Mouse (Mus musculus): Measurements from ENCODE around the gene Ppp1r3c.

Gene Ppp1r3c

DNA sequence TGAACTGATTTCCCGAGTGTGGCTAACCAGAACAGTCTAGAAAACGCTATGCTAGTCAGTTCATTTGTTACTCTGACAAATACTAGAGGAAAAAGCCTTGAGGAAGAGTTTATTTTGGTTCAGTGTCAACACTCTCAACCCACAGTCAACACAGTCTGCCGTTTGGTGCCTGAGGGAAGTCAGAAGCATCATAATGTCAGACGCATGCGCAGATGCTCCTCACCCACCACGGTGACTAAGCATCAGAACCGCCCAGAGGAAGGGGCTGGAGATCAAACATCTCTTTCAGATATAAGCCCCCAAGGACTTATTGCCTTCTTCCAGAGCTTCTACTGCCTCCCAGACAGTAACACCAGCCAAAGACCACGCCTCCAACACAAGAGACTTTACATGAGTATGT lies 15.3 kb downstream of the Ppp1r3c start:
- in situ Hi-C loops (cut with MboI, MseI) = no loop called here

DNA sequence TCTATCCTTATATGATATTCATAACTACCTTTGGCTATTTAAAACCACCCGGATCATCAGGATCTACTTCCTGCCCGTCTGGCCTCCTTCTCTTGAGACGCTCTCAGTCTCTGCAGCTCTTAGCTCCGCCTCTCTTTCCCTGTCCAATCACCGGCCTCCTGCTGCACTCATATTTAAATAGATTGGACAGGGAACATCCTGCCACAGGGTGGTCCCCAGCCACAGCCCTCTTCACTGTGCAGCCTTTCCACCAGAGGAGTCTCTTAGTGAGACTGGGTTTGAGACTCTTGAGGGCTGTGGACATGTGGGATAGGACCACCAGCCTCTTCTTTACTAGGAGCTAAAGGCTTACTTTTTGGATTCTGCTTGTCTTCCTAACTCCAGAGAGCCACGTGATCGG lies 20.2 kb downstream of the Ppp1r3c start:
- in situ Hi-C loops (cut with MboI, MseI) = no loop called here

DNA sequence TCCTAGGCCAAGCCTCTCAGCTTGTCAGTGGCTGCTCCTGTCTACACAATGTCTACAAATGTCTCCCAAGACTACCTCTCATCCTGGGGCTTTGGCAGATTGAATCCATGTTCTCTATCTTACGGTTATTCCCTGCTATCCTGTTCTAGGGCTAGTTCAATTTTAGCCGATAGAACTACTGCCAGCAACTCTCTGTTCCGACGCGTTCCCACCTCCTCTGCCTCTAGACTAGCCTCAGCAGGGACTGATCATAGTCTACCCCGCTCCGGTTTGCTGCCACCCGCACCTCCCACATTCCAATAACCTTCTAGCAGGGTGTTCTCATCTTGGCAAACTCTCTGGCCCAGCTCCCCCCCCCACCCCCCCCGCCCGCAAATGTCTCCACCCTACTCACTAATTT lies 20.9 kb downstream of the Ppp1r3c start:
- in situ Hi-C loops (cut with MboI, MseI) = no loop called here

DNA sequence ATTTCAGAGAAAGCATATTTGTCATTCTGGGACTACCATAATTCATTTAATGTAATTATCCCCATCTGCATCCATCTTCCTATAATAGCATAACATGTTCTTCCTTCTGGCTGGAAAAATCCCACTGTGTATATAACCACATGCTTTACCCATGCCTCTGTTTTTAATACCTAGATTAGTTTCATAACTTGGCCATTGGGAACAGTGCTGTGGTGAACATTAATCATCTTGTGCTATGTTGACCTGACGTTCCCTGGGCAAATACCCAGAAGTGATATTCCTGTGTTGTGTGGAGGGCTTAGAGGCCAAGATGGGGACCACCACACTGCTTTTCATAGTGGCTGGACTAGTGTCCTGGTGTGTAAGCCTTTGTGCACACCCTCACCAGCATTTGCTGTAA lies 22.0 kb downstream of the Ppp1r3c start:
- in situ Hi-C loops (cut with MboI, MseI) = no loop called here

DNA sequence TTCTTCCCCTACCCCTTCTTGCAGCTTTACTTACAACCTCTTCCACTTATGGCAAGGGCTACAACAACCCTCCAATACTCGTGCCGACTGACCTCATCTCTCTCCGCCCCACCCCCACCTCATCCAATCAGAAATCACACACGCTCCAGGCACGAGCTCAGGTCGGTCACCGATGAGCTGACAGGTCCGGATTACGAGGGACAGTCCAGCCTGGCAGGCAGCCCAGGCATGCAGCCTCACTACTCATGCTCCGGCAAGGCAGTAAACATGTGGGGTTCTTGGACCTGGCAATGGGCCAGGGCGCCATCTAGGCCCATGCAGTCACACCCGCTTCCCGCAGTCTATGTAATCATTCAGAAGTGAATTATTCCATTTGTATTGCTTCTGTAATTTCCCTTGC lies 23.4 kb downstream of the Ppp1r3c start:
- in situ Hi-C loops (cut with MboI, MseI) = no loop called here

DNA sequence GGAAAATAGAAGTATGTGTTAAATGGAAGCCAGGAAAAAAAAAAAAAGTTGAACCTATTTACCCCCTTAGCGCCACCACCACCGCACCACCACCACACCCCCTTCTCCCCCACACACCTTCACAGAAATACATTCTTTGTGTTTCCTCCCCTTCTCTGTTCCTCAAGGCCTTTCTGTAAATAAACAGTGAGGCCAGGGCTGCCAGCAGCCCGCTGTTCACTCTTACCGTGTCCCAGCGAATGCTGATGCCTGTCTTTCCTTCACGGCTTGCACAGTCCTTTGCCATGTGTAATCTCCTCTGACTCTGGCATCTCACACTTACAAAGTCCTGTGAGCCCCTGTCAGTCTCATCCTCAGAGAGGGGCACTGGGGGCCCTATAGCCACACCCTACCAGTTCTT lies 30.3 kb downstream of the Ppp1r3c start:
- in situ Hi-C loops (cut with MboI, MseI) = loop anchor here in 1 of 2 experiments (10.0 kb wide), 1 partner anchor 981 kb away; no protein-coding TSS in a partner anchor

DNA sequence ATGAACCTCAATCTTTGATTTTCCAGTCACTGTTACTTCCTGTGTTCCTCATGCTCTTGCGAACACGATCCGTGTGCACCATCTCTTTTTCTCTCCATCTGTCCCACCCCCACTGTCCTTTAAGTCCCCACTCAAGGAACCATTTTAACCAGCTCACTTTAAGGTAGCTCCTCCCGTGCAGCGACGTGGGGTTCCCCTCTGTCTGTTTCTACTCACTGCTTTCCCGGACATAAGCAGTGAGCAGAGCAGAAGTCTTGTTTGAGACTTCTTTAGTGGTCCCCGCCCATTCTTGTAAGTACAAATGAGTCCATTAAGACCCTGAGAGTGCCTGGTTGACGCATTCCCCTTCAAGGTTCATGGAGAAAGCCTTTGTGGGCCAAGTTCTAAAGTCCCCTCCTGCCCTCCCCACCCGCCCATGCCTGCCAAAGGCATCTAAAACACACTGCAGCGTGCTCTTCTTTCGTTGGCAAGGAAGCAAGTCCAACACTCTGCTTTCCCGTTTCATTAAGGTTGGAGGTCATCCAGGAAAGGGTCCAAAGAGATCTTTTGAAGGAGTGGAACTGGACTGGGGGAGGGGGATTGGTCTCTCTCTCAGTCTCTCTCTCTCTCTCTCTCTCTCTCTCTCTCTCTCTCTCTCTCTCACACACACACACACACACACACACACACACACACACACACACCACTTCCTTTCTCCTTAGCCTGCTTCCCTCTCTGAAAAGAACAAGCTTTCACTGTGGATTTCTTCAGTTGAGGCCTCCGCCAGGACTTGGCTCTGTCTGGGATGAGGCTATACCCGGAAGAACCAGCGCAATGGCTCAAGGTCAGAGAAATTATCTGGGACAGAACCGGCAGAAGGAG lies 30.9 kb downstream of the Ppp1r3c start:
- in situ Hi-C loops (cut with MboI, MseI) = loop anchor here in 1 of 2 experiments (10.0 kb wide), 1 partner anchor 981 kb away; no protein-coding TSS in a partner anchor

DNA sequence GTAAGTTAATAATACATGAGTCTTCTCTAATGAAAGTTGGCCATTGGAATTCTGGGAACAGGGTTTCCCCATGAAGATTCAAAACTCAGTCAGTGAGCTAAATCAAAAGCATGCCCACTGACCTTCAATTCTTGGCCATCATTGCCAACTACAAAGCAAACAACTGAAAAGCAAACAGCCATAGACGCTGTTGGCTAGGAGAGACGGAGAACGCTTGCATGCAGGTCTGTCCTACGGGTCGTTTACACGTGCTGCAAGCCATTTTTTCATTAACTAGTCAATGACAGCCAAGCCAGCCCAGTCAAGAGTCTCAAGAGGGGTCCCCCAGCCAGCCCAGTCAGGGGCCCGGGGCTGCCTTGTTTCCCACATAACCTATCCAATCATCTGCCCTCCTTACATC lies 31.7 kb downstream of the Ppp1r3c start:
- in situ Hi-C loops (cut with MboI, MseI) = loop anchor here in 1 of 2 experiments (10.0 kb wide), 1 partner anchor 980 kb away; no protein-coding TSS in a partner anchor

DNA sequence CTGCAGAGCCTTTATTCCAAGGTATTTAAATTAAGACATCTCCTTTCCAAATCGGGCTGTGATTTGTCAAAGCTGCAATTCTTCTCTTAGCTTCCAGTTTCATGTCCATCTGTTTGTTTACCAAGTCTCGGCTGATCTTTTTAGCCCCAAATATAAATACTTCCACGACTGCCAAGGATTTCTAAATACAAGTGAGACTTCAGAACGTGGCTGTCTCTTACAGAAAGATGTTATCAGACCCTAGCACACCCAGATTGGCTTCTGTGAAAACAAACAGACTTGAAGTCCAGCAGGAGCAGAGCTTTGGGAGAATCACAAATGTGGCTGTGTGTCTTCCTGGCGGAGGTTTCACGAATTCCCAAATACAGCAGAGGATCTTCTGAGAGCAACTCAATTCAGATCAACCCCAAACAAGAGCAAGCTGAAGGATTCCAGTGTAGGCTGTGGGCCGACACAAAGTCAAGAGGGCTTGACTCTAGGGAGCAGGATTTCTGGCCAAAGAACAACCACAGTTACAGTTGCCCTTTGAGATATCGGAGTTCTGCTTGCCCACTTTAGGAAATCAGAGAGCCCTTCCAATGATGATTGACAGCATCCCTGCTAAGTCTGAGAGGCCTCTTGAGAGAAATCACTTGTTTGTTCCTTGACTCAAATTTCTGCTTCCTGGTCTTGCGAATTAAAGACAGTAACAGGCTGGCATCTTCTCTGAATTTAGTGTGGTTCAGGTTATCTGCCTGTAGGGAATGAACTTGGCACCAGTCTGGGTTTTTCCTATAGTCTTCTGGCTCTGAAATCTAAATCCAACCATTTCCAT lies 34.4 kb downstream of the Ppp1r3c start:
- in situ Hi-C loops (cut with MboI, MseI) = loop anchor here in 1 of 2 experiments (10.0 kb wide), 1 partner anchor 977 kb away; no protein-coding TSS in a partner anchor

DNA sequence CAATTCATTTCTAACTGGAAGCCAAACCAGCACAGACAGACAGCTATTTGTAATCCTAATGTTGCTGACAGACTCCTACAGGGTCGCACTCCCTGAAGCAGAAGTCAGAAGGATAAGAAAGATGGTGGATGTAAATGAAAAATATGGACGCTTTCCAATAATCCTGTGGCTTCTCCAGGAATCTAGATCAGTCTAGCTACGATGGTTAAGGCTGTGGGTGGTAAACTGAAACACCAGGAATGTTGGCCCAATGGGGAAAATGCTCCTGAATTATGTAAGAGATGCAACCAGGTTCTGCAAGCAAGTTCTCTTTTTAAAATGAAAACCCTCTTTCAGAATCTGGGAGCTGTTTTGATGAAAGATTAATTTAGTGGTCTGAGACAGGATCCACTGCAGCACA lies 35.1 kb downstream of the Ppp1r3c start:
- in situ Hi-C loops (cut with MboI, MseI) = loop anchor here in 1 of 2 experiments (10.0 kb wide), 1 partner anchor 977 kb away; no protein-coding TSS in a partner anchor

DNA sequence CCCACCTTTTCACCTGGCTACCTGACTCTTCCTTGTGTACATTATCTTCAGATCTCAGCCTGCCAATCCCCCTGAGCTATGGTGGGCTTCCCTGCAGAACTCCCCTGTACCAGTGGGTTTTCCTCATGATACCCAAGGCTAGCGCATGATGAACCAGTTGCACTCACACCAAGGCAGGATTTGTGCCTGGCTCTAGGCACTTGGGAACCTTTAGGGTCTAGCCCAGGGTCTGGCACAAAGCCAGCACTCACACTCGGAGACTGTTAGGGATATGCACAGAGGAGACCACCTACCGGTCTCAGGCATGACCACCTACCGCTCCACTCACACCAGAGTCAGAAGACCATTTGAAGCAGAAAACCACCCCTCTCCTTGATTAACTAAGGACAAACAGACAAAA lies 35.5 kb downstream of the Ppp1r3c start:
- in situ Hi-C loops (cut with MboI, MseI) = loop anchor here in 1 of 2 experiments (10.0 kb wide), 1 partner anchor 976 kb away; no protein-coding TSS in a partner anchor

DNA sequence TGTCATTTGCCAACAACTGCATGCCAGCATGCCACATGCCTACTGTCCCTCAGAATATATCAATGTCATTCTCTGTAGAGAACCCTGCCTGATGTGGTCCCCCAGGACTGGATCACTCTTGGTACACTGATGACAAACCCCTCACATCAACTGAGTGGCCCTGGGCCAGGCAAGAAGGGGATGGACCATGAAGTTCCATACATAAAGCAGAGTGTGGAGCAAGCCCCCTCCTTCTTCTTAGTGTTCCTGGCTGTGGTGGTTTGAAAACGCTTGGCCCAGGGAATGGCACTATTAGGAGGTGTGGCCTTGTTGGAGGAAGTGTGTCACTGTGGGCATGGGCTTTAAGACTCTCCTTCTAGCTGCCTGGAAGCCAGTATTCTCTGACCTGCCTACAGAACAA lies 37.3 kb downstream of the Ppp1r3c start:
- in situ Hi-C loops (cut with MboI, MseI) = no loop called here

DNA sequence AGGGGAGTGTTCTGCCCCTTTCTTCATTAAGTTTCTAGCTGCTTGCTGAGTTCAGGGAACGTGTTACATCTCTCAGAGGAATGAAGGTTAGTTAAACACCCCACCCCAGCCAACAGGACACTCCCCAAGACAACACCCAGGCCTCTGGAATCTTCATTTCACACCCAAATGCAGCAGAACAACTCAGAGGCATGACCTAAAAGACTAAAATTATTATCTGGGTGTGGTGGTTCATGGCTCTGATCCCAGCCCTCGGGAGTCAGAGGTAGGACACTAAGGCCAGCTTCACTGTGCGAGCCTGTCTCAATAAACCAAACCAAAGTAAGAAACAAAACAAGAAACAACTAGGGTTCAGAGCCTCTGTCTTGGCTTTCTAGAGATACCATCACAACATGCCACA lies 38.3 kb downstream of the Ppp1r3c start:
- in situ Hi-C loops (cut with MboI, MseI) = no loop called here

DNA sequence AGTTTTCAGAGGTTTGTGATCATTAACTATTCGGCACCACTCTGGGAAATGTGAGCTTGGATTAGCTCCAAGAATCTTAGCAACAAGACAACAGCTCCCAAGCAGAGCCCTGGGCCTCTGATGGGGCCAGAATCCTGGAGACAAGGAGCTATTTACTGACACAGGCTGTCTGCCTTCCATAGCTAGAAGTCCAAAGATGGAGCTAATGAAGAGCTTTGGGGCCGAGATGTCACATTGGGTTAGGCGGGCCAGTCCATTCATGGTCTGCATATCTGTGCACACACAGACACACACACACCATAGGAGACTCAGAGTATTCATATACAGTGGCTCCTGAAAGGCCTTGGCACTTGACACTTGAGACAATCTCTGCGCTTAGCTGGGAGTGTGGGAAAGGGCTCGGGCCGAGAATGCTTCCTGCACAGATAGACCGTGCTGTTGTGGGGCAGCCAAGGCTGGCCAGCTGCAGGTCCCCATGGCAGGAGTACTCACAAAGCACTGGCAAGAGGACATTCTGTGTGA lies 39.8 kb downstream of the Ppp1r3c start:
- in situ Hi-C loops (cut with MboI, MseI) = no loop called here

DNA sequence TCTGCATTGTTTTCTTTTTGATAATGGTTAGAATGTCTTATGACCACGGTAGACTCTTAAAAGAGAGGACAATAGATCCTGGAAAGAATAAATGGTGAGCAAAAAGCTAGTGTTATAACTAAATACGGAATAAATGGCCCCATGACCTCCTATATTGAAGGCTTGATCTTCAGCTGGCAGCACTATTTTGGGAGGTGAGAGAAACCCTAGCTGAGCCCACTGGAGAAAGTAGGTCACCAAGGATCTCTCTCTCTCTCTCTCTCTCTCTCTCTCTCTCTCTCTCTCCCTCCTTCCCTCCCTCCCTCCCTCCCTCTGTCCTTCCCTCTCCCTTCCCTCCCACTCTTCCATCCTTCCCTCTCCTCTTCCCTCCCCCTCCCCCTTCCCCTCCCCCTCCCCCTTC lies 42.9 kb downstream of the Ppp1r3c start:
- in situ Hi-C loops (cut with MboI, MseI) = no loop called here

DNA sequence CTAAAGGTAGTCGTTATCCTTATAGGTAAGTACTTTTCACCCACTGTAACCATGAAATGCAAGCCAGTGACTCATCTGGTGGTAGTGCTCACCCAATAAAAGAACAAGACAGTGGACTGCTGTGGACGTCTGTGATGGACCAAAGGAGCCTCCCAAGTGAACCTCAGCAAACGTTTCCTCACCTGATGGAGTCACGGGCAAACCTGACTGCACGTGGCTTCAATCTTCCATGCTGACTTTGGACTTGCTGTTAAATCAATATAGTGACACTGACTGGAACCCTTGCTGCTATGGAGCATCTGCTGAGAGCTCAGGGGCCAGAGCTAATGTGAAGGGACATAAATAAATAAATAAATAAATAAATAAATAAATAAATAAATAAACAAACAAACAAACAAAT lies 44.5 kb downstream of the Ppp1r3c start:
- in situ Hi-C loops (cut with MboI, MseI) = no loop called here

DNA sequence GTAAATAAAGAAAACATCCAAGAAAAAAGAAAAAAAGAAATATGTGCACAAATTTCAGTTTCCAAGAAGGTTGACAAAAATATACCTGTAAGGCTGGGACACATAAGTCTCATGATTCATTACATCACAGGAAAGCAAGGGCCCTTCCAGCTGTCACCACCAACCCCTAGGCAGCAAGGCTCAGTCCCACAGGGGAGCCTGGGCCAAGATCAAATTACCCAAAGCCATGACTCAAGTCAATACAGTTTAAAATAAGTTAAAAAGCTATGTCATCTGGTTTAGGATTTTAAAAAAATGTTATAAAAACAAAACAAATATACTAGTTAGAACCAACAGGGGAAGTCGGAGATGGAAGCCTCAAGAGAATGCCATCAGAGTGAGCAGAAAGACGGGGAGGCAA lies 45.2 kb downstream of the Ppp1r3c start:
- in situ Hi-C loops (cut with MboI, MseI) = no loop called here

DNA sequence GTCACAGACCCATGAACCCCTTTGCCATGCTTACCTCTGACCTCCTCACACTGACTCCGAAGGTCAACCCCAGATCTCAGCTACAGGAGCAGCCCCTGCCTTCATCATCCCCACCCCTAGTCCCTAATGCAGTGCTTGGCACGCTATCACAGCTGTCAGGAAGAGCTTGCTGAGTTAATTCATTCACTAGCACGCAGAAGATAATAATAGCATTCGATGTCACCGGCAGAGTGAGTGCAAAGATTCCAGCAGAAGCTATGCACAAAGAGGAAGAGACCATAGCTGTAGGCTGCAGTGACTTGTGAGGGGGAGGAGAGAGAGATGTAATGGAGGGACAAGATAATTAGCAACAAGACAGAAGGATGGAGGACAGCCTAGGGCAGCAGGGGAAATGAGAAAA lies 47.2 kb downstream of the Ppp1r3c start:
- in situ Hi-C loops (cut with MboI, MseI) = no loop called here

DNA sequence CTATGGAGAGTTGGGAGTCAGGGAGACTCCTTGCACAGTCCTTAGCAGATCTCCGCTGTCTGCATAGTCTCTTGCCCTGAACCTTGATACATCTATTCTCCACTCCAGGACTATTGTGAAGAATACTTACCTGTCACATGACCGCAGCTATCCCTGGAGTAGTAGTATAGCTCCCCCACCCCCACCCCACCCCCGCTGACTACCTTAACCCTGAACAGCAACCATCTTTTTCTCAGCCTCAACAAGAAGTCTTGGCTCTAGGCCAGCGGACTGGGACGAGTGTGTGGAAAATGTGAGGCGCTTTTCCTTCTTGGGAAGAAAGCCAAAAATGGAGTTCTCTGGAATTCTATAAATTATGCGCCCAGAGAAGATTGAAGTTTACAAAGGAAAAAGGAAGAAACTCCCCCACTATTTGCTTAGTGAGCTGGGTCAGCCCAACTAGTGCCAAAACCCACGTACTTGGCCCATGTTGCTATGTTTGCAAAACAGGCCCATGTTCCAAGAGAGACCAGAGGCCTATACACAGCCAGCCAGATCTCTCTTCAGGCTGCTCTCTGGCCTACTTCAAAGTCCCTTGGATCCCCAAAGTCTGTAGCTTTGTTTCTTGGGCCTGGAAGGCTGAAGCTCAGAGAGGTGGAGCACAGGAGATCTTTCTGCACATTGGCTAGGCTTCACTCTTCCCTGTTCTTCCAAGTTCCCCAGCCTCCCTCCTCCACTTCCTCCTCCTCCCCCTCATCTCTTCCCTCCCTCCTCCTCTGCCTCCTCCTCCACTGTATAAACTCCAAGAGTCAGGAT lies 48.4 kb downstream of the Ppp1r3c start:
- in situ Hi-C loops (cut with MboI, MseI) = no loop called here

DNA sequence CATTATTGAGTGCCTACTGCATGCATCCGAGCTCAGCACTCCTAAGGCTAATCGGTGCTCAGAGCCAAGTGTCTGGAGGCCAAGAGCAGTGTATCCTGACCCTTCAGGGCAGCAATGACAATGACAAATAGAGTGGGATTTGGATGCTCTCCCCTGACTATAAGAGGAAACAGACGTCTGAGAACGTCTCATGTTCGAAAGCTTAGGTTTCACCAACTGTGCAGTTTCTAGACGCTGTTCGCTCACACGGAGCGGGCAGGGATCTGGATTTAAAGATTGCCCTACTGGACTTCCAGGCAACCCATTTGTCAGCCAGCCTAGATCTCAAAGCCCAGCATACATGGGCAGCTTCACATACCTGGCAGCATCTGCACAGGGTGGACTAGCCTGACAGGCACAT lies 49.4 kb downstream of the Ppp1r3c start:
- in situ Hi-C loops (cut with MboI, MseI) = no loop called here

DNA sequence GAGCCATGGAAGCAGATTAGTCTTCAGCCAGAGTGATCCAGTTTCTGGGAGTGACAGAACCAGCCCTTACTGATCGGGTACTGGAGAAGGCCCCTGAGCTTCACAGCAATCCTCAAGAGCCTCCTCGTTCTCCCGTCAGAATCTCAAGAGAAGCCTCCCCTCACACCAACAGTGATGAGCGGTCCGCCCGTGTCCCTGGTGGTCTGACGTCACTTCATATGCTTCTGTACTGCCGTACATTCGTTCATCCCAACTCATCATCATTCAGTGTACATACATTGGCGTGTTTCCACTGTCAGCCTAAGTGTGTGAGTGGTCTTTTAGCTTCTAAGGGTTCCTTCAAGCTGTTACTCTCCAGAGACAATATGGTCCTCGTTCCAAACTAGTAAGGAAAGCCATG lies 50.4 kb downstream of the Ppp1r3c start:
- in situ Hi-C loops (cut with MboI, MseI) = no loop called here
